Mouse (Mus musculus) ES-E14 (cell line): ENCODE measurements around the gene Ssna1.

Source experiments
- CHD2 ChIP-seq: IDR thresholded peaks from 2 replicates; pipeline ENCODE4 v1.6.1; 2014; ENCODE audit warnings: mild to moderate bottlenecking, low read depth, low read length, inconsistent platforms
- MAFK ChIP-seq: IDR thresholded peaks from 2 replicates; pipeline ENCODE4 v1.6.1; 2014; ENCODE audit warnings: mild to moderate bottlenecking, low read depth, low read length, inconsistent platforms; ENCODE audit not compliant: insufficient read depth
- ZC3H11A ChIP-seq: IDR thresholded peaks from 2 replicates; pipeline ENCODE4 v1.6.1; 2012; ENCODE audit warnings: low read depth, mild to moderate bottlenecking, inconsistent platforms, low read length, borderline replicate concordance

DNA sequence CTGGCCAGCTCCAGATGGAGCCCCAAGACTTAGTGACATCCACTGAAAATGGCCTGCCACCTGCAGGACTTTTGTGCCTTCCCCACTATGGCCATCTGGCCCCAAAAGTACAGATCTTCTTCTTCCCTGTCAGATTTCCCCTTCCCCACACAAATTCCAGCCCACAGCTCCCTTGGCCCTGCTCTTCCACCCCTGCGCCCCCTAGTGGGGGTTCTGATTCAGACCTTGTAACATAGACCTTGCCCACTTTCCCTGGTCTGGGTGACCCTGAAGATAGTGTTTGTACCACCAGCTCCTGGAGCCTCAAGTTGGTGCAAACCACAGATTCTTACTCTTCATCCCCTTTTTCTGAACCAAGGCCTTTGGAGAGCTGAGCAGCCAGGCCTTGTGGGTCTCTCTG is 20.6 kb upstream of the Ssna1 start:
- TF ChIP-seq MAFK (no peak), ZC3H11A (no peak), CHD2 (no peak)
